Mouse (Mus musculus) T-cell, adult 2 months (primary cell): Measurements from ENCODE around the gene Muc1.
"Not testable (repeated sequence)": the region's sequence is repeated elsewhere in the genome, so short reads cannot be mapped to it uniquely, and the experiment has no call there.

Experiments
- DNase-seq: peaks from one replicate; pipeline ENCODE4 v3.0.0; 2022; ENCODE audit warnings: low spot score

The Muc1 gene

DNA sequence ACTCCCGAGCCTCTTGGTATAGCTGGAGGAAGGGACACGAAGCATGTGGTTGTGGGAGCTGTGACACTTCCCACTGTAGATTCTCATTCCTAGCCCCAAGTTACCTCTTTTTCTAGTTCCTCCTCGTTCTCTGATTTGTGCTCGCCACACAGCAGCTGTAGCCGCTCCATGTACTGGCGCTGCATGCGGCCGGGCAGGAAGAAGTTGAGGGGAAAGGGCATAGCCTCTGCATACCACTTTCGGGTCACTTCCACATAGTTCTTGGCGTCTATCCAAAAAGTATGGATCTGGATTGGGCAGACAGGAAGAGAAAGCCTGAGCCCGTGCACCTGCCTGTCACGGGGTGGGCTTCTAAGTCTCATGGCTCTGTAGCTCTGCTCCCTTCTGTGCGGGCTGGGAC lies 18.7 kb upstream of the Muc1 start:
- DNase-seq, result no peak

DNA sequence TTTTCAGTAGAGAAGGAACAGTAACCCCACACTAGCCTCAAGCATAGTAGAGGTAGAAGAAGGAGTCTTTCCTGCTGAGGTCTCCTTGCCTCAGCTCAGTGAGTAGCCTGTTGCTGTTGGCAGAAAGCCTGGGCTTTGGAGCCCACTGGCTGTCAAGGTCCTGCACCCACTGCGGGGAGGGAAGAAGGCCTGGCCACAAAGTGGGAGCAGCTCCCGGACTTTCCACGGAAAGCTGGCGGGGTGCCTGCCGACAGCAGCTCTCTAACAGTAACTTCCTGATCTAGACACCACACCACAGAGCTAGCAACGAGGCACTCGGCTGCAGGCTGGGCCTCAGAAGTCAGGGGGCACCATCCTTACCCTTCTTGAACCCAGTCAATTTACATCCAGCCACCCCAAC lies 18.1 kb upstream of the Muc1 start:
- no peak for DNase-seq

DNA sequence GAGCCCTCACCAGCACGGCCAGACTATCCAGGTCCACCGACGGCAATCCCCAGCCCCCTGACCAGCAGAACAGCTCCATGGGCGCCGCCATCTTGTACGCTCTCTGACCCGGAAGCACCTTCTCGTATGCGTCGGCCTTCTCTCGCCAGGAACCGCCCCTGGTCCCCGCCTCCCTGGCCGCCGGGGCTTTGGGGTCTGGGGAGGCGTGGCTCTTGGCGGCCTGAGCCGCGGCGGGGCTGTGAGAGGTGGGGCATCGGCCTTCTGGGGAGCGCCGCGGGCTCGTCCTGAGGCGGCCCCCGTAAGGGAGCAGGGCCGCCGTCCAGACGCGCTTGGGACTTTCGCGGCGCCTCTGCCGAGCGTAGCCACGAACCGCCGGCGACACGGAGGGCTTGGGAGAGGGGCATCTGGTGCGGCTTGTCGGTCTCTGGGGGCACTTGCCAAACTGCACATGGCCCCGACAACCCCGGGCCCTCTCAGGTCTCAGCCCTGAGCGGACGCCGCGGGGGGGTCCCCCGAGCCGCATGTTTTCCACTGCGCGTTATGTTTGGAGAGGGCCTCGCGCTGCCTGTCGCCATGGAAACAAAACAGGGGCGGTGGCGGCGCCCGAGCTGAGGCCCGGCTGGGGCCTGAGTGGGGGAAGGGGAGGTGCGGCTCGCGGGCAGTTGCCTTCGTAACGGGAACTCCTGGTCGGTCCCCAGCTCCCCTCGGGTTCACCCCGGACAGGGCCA lies 14.9 kb upstream of the Muc1 start:
- peak; percentile 91 for DNase-seq

DNA sequence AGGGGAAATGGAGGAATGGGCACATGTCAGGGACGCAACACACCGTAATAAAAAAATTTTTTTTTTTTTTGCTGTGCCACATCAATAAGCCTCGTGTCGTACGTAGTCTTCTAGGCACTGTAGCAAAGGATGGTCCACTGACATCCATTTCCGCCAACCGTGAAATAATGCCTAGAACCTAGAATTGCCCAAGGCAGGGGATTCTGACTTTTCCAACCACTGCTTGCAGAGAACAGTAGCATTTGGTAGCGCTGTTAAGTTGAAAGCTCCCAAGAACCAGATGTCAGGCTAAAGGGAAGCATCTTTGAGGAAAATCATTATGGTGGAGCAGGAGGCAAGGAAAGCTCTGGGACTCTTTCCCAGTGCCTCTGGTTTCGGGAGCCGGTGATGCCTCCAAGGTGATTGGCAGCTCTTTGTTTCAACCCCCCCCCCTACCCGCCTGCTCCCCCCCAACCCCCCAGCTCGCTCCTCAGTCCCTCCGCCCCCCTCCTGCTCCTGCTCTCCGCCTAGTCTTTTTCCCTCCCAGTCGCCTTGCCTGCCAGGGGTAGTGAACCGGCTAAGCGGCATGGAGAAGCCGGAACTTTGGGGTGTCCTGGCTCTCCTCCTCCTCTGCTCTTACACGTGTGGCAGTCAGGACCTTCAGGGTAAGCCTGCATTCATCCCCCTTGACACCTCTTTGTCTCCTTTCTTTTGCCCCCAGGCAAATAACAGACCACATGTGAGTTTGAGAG lies 14.0 kb upstream of the Muc1 start, which contains the start of gene Thbs3:
TSS of gene Thbs3 (plus strand) at position 500 of the 731 bp plus-strand sequence.
- DNase-seq, result no peak

DNA sequence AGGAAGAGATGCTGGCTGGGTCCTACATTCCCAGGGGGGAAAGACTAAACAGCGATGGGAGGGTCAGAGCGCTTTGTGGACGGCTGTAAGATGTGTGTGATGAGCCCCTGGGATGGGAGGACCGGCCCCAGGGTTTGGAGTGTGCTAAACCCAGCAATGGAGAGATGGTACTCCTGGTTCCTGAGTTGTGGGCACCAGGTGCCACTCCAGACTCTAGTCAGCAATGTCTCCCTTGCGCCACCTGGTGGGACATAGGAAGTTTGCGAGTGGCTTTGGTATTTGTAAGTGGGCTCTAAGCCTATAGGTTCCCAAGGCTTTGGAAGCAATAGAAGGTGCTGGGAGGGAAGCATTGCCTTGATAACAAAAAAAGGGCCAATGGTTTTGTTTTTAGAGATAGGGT lies 13.0 kb upstream of the Muc1 start:
- DNase-seq, result peak; percentile 84

DNA sequence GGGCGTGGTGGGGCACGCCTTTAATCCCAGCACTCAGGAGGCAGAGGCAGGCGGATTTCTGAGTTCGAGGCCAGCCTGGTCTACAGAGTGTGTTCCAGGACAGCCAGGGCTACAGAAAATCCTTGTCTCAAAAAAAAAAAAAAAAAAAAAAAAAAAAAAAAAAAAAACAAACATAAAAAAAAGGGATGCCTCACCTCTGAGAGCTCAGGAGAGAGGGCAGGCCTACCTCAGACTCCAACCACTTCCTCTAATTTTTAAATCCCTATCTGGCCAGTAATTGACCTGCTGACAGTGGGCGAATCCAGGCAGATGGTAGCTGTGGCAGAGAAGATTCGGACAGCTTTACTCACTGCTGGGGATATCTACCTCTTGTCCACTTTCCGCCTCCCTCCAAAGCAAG lies 12.4 kb upstream of the Muc1 start:
- not testable (repeated sequence) for DNase-seq

DNA sequence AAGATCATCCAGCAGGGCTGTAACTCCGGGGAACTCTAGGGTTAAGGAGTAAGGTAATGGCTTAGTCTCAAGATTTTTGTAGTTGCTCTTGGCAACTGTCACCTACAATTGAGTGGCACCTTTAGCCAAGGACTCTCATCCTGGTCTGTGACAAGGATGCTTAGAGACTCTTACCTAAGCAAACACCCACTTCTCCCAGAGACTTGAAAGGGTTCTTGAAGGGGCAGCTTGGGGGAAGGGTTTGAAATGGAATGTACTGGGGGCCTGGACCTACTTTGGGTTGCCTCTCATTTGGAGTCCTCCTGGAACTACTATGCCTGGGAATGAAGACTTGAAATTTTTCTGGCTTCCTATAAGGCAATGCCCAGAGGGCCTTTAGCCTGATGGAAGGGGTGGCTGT lies 10.6 kb upstream of the Muc1 start:
- no peak for DNase-seq

DNA sequence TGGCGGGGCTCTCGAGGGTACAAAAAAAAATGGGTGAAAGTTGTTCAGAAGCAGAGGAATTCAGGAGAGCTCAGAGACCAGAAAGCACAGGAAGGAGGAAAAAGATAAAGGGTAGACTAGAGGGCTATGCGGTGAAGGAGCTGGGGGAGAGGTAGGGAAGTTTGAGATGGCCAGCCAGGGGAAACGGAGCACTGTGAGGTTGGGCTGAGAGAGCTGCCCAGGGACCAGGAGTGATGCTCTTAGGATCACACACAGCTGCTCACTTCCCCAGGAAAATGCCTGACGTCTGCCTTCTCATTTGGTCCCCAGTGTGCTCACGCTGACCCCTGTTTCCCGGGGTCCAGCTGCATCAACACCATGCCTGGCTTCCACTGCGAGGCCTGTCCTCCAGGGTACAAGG lies 9.3 kb upstream of the Muc1 start:
- DNase-seq, result no peak

DNA sequence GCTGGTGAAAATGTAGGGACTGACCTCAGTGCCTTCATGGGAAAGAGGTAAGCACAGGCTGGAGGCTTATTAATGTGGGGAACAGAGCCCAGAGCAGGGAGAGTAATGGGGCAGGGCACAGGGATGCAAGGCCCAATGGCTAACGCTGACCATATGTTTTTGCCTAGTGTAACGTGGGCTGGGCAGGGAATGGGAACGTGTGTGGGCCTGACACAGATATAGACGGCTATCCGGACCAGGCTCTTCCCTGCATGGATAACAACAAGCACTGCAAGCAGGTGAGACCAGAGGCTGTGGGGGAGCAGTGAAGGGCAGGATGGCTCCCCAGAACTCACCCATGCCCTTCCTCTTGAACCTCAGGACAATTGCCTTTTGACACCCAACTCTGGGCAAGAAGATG lies 7.7 kb upstream of the Muc1 start:
- DNase-seq, result no peak

DNA sequence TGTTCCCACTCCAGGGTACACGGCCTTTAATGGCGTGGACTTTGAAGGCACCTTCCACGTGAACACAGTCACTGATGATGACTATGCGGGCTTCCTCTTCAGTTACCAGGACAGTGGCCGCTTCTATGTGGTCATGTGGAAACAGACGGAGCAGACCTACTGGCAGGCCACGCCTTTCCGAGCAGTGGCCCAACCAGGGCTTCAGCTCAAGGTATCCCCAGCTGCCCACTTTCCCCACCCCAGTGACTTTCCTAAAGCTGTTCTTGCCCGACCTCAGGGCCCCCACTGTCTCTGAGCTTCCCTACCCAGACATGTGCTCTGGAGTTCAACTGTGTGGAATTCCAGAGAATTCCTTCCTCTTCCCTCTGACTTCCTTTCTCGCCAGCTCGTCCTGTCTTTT lies 4.1 kb upstream of the Muc1 start:
- no peak for DNase-seq

DNA sequence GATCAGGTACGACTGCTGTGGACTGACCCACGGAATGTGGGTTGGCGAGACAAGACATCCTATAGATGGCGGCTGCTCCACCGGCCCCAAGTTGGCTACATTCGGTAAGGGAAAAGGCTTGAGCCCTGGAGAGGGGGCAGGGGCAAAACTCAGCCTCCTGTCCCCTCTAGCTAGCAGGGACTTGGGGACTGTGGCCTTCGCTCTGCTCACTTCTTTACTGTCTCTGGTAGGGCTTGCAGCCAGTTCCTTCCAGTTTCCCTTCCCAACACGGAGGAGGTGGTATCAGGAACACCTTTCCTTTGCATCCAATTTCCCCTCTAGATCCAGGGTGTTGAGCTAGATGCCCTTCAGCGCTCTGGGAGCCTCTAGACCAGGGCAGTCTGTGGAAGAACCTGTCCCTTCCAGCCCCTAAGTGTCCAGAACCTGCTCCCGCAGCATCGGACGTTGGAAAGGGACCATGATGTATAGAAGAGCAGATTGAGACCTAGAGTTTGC lies 3.5 kb upstream of the Muc1 start:
- DNase-seq, result no peak

DNA sequence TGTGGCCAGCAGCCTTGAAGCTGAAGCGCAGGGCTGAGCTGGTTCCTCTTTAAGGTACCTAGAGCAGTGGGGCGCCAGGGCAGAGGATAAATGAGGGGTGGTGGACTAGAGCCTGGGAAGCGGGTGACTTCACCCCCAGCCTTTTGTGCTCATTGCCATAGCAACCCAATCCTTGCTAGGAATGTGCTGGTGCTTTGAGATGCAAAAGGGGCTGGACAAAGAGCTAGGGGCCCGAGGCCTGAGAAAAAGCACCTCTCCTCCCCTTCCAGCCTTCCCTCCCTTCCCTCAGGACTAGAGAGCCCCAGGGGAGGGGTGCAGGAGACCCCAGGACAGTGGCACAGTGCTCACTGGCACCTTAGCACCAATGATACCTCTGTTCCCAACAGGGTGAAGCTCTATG lies 2.9 kb upstream of the Muc1 start:
- DNase-seq, result no peak

DNA sequence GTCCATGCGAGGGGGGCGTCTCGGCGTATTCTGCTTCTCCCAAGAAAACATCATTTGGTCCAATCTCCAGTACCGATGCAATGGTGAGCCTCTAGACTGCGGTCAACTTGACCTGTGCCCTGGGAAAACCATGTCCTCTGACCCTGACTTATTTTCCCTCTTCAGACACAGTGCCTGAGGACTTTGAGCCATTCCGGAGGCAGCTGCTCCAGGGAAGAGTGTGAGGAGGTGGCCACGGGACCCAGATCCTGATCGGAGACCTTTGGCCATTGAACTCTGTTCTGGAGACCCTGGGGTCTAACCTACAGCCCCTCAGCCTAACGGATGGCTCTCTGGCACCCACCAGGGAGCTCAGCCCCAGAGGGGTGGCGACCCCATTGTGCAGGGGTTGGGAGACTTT lies 2.5 kb upstream of the Muc1 start:
- no peak for DNase-seq

DNA sequence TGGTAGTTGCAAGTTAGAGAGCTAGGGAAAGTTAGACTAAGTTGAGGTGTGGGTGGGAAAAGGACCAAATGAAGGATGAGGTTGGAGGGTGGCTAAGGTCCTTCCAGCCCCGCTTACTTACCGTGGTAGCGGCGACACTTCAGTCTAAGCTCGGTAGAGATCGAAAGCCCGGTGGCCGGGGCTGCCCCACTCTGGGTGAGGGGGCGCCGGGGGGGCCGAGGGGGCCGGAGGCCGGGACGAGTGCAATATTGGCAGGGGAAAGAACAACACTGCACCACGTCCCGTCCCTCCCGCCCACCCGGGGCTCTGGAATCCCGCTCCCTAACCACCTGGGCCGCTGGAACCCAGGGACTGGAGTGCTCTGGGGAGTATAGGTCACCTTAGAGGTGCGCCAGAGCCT lies 2.0 kb upstream of the Muc1 start, which contains the start of gene Mtx1:
TSS of gene Mtx1 (minus strand) at position 189 of the 400 bp plus-strand sequence.
- DNase-seq, result no peak

DNA sequence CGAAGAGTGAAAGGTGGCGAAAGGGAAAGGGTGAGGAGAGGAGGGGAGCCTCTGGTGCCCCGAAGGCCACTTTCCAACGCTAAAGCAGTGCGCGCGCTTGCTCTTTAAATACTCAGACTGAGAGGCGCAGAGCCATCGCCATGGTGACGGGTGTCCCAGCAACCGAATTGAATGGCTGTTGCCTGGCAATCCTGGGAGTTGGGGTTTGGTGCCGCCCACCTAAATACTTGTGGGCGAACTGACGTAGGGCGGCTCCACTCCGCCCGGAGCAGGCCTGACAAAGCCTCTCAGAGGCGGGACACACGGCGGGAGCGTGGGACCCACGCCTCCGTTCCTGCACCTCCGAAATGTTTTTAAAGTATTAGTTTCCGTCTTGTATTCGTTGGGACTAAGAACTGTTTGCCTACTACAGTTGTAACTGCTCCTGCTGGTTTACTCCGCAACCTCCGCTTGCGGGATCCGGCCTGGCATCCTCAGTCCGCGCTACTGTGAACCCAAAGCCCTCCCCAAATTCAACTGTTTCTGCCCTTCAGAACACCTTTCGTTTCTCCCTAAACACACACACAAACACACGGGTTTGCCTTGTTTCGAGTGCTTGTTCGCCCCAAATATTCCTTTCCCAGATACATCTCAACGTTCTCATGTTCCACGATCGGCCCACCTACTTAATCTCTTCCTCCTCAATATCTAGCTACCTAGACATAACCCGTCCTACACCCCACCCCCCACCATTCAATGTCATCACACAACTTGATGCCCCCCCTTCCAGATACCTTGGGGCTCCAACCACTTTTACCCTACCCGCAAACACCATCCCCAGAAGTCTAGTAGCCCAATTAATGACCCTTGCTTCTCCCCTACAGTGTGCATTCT lies 1.3 kb upstream of the Muc1 start:
- DNase-seq, result peak; percentile 84

DNA sequence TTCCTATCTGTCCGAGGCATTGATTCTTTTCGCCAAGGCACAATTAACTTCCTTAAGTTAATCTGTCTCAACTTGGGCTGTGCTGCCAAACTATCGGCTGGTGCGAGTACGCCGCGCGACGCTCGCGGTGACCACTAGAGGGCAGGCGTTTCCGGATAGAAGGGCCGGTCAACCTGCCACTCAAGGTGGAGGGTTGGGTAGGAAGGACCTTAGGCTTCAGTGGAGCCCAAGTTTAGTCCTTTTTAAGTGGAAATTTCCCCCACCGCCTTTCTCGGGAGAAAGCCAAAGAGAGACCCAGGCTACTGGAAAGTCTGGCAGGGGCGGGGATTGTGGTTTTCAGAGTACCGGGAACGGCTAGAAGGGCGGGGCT lies 692 bp upstream of the Muc1 start:
- DNase-seq, result peak; percentile 78

DNA sequence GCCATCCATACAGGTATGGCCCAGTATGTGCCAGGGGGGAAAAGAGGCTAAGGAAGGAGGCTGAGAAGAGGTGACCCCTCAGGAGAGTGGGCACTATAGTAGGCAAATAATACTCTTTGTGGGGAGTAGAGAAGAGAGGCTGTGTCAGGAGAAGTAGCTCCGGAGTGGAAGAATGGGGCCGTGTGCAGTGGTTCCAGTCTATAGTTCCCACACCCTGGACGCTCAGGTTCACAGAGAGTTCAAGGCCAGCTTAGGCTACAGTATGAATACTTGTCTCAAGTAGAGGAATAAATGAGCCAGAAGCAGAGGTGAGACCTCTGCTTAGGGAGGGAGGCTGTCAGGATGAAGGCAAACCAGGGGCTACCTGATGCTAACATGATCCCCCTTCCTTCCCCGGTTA lies 419 bp downstream of the Muc1 start:
- no peak for DNase-seq

DNA sequence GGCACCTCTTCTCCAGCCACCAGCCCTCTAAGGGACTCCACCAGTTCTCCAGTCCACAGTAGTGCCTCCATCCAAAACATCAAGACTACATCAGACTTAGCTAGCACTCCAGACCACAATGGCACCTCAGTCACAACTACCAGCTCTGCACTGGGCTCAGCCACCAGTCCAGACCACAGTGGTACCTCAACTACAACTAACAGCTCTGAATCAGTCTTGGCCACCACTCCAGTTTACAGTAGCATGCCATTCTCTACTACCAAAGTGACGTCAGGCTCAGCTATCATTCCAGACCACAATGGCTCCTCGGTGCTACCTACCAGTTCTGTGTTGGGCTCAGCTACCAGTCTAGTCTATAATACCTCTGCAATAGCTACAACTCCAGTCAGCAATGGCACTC lies 1.7 kb downstream of the Muc1 start:
- DNase-seq, result no peak

DNA sequence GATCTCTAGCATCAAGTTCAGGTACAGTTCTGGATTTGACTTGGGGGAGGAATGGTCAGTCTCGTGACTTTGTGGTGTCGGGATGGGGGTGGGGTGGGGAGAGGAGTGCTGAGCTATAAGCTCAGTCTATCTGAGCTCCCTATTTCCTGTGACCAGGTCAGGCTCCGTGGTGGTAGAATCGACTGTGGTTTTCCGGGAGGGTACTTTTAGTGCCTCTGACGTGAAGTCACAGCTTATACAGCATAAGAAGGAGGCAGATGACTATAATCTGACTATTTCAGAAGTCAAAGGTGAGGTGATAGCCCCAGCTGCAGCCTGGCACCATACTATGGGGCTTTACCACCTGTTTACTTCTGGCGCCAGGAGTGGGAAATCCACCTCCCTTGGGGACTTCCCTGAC lies 2.5 kb downstream of the Muc1 start:
- DNase-seq, result no peak

DNA sequence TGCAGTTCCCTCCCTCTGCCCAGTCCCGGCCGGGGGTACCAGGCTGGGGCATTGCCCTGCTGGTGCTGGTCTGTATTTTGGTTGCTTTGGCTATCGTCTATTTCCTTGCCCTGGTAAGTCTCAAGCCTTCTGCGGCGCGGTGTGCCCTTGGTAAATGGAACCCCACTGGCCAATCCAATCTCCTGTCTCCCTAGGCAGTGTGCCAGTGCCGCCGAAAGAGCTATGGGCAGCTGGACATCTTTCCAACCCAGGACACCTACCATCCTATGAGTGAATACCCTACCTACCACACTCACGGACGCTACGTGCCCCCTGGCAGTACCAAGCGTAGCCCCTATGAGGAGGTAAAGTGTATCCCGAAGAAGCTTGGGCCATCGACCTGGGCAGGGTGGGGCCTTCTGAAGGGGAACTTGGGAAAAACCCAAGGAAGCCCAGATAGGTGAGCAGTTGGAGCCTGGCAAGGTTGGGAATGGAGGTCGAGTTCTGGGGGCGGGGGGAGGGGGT lies 3.0 kb downstream of the Muc1 start:
- DNase-seq, result no peak

DNA sequence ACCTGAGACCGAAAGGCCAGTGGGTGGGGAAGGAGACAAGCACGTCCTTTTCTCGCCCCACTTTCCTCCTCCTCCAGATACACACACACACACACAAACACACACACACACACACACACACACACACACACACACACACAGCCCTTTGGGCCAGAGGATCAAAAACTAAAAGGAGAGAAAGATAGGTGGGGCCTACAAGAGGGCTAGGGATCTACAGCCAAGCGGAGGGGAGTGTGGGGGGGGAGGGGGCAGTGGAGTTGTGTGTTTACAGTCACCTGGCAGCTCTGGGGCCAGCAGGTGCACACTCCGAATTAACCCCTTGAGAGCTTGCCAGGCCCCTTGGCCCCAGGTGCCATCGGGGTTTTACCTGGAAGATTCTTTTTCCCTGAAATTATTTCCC lies 3.8 kb downstream of the Muc1 start:
- no peak for DNase-seq

DNA sequence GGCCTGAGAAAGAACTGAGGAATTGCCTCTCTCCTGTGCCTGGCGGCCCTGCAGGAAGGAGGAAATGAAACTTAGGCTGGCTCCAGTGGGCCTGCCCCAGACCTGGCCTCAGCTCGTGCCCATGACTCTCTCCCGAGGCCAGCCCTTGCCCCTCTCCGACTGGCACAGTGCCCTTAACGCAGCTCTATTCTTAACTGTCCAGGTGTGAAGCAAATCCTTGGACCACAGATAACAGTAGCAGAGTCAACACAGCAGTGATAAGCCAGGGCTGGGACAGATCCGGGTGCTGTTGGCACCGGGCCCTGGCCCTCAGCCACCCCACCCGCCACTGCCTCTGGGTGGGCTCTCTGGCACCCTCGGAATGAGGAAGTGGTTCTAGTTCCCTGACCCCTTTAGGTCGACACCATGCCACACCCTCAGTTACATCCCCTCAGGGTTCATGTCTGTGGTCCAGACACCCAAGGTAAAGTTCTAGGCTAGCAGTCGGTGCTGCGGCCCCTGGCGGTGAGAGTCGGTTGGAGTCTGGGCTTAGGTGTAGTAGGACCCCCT lies 4.8 kb downstream of the Muc1 start:
- DNase-seq, result no peak
